Mouse (Mus musculus) lung, embryonic 14.5 days (tissue): Measurements from ENCODE around the gene Dis3. TPM values are rescaled to one million over a fixed set of nuclear protein-coding genes. Genes with fewer than 3 reads are reported as not detected.
A peak's percentile ranks its signal among the peaks of the same experiment; 100 is the strongest.

ENCODE experiments used
- ATAC-seq: fragments of 200-750 bp; cut with Nextera tagmentation; 2 replicates; pipeline ENCODE4 v1.8.0; 2017; ENCODE audit warnings: mild to moderate bottlenecking, moderate TSS enrichment, moderate library complexity; ENCODE audit not compliant: insufficient read depth
- DNase-seq: peaks from one replicate; pipeline ENCODE4 v3.0.0-alpha.2; 2015
- H3K27ac ChIP-seq: fragments of 300-500 bp; sonication (generic); 2 replicates; pipeline ENCODE4 v1.5.1; 2014; ENCODE audit warnings: low read depth, mild to moderate bottlenecking, moderate library complexity
- H3K27me3 ChIP-seq: fragments of 300-500 bp; sonication (generic); 2 replicates; pipeline ENCODE4 v1.6.1; 2014; ENCODE audit warnings: low read length, control low read depth; ENCODE audit not compliant: insufficient read depth
- H3K36me3 ChIP-seq: fragments of 300-500 bp; sonication (generic); 2 replicates; pipeline ENCODE4 v1.6.1; 2014; ENCODE audit warnings: control low read depth; ENCODE audit not compliant: insufficient read depth
- H3K4me1 ChIP-seq: fragments of 300-500 bp; sonication (generic); 2 replicates; pipeline ENCODE4 v1.6.1; 2014; ENCODE audit warnings: antibody characterized with exemption, control low read depth; ENCODE audit not compliant: insufficient read depth
- H3K4me2 ChIP-seq: fragments of 300-500 bp; sonication (generic); 2 replicates; pipeline ENCODE4 v1.6.1; 2014; ENCODE audit warnings: mild to moderate bottlenecking
- H3K4me3 ChIP-seq: fragments of 300-500 bp; sonication (generic); 2 replicates; pipeline ENCODE4 v1.5.1; 2014; ENCODE audit warnings: low read depth, low read length
- H3K9ac ChIP-seq: fragments of 300-500 bp; sonication (generic); 2 replicates; pipeline ENCODE4 v1.6.1; 2014
- H3K9me3 ChIP-seq: fragments of 300-500 bp; sonication (generic); 2 replicates; pipeline ENCODE4 v1.6.1; 2016; ENCODE audit warnings: low read depth, low read length, control low read depth
- CTCF ChIP-seq: IDR thresholded peaks from 2 replicates; pipeline ENCODE4 v1.5.1; 2016; ENCODE audit warnings: antibody characterized with exemption, low read depth
- WGBS: fragments of 180-500 bp; shearing (Covaris S2); extraction: QIAGEN DNeasy Blood & Tissue Kit; methylation state at CpG from one replicate; pipeline ENCODE4 v1.1.7; 2014; 5-methylcytosine and 5-hydroxymethylcytosine counted together
- polyA plus RNA-seq: library from polyadenylated mRNA; unstranded; fragments of >200 nt; fragmentation: Nextera tagmentation; extraction: Ambion mirVana; gene quantifications from 2 replicates; pipeline ENCODE4 v1.2.1, GENCODE M21; 2014

Gene Dis3
- polyA plus RNA-seq, 1 experiment from 2014 or later = 45.7 TPM

DNA sequence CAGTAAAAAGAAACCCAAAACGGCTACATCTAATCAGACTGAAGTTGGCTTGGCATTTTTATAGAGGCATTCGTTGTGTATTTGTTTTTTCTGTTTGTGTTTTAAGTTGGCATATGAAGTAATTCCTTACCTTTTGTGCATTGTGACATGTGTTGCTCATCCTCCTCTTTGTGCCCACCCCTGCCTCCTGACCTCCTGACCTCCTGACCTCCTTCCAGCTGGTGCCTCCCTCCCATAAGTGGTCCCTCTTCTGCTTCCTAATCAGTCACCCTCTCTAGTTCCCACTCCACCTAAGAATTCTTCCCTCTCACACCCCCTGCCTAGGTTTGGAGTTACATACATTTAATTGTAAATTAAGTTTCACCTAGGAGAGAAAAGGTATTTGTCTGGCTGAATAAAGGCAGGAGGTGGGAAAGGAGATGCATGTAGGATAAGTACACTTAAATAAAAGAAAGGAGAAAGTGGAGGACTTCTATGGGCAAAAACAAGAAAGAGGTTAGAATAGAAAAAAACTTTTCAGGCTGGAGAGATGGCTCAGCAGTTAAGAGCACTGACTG is 8.1 kb upstream of the Dis3 start:
- ATAC-seq (no peak), DNase-seq (no peak)
- Histone ChIP-seq H3K27ac (no peak overlapping the region), H3K36me3 (peaks cover 63% of the 10 kb centered on the region), H3K4me2 (no peak overlapping the region), H3K9ac (no peak overlapping the region), H3K4me3 (no peak overlapping the region), H3K4me1 (no peaks in the 10 kb centered on the region), H3K27me3 (no peaks in the 10 kb centered on the region), H3K9me3 (no peaks in the 10 kb centered on the region)
- no peak for TF ChIP-seq CTCF
- 86% methylated on average over 2 of the region's 2 CpGs for WGBS

DNA sequence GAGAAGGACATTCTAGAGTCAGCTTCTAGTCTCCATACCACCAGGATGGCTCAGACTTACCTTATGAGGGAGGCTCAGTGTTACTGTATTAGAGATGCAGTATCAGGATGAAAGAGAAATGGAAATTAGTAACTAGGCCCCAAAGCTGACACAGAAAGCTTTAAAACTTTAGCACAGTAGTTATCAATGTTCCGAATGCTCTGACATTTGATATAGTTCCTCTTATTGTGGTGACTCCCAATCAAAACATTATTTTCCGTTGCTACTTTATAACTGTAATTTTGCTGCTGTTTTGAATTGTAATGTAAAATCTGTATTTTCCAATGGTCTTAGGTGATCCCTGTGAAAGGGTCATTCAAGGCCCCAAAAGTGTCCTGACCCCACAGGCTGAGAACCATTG is 7.1 kb upstream of the Dis3 start:
- DNase-seq = no peak
- no peaks in the 10 kb centered on the region for H3K27me3 ChIP-seq
- no peaks in the 10 kb centered on the region for H3K9me3 ChIP-seq
- no peak overlapping the region for H3K9ac ChIP-seq
- no peaks in the 10 kb centered on the region for H3K4me1 ChIP-seq
- H3K36me3 ChIP-seq = peaks cover 64% of the 10 kb centered on the region
- ATAC-seq = no peak
- no peak overlapping the region for H3K27ac ChIP-seq
- WGBS = 91% methylated on average over 2 of the region's 2 CpGs
- H3K4me2 ChIP-seq = no peak overlapping the region
- no peak overlapping the region for H3K4me3 ChIP-seq
- no peak for TF ChIP-seq CTCF

DNA sequence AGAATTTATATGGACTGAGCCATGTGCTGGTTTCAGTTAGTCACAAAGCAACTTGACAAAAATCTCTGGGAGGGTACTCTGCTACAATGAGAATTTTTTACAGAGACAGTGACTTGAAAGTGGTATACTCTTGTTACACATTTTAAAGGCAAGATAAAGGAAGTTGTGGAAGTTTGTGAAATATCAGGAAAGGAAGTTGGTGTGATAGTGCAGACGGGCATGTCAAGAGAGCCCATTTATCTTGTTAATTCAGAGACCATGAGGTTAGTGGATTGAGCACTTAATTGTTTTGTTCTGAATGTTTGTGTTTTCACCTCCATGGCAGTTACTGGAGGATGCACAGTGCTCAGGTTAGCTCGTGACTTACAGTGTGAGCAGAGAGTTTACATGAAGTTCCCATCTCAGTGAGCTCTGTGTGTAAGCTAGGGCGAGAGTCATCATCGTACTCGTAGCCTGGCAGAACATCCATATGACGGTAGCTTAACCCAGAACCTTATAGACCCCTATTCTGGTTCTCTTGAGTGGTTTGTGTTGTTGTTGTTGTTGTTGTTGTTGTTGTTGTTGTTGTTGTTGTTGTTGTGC is 5.1 kb upstream of the Dis3 start:
- no peaks in the 10 kb centered on the region for H3K4me1 ChIP-seq
- H3K36me3 ChIP-seq = peaks cover 52% of the 10 kb centered on the region
- H3K4me3 ChIP-seq = no peak overlapping the region
- ATAC-seq (no peak), DNase-seq (no peak)
- TF ChIP-seq CTCF = no peak
- no peaks in the 10 kb centered on the region for H3K27me3 ChIP-seq
- 86% methylated on average over 6 of the region's 6 CpGs for whole genome bisulfite sequencing
- no peak overlapping the region for H3K27ac ChIP-seq
- H3K9me3 ChIP-seq = no peaks in the 10 kb centered on the region
- no peak overlapping the region for H3K9ac ChIP-seq
- no peak overlapping the region for H3K4me2 ChIP-seq

DNA sequence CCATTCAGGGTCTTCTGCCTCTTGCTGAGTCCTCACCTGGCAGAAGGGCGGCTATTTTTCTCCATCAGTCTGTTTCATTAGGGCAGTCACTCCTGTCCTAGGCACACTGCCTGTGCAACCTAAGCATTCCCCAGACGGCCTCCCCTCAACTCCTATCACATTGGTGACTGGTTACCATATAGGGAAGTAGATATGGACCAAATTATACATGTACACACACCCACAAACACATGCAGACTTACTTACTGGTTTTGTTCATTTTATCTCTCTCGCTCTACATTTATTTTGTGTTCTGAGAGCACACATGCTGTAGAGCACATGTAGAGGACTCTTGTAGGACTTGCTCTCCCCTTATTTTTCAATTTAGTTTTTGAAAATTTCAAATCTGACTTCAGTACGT is 3.5 kb upstream of the Dis3 start:
- Histone ChIP-seq H3K27ac (no peak overlapping the region), H3K4me1 (no peaks in the 10 kb centered on the region), H3K9me3 (no peaks in the 10 kb centered on the region), H3K4me3 (no peak overlapping the region), H3K9ac (no peak overlapping the region), H3K4me2 (no peak overlapping the region), H3K36me3 (peaks cover 42% of the 10 kb centered on the region), H3K27me3 (no peaks in the 10 kb centered on the region)
- no peak for ATAC-seq
- DNase-seq = no peak
- WGBS = 91% methylated on average over 4 of the region's 4 CpGs
- TF ChIP-seq CTCF = no peak

DNA sequence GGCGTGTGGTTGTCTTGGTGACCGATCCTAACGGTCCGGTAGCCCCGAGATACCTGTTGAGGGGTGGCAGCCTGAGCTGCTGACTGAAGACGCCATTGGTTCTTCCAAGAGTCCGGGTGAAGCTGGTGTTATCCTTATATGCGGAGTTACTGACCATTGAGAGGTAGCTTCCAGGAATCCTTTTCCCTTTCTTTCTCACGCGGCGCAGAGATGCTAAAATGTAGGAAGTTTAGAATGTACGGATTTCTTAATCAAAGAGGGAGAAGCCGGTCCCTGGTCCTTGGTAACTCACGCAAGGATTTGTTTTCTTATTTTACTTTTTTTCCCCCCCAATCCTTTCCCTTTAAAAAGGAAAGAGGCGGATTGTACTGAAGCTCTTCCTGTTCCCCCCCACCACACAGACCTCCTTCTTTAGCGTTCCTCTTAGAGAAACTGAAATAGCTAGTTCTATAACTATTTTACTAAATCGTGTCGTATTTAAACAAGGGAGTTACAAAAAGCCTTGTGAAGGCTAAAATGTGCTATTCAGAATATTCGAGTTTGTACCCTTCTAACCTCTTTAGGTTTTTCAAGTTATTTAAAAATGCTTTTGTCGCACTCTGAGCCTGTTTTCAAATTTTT is 507 bp upstream of the Dis3 start:
- H3K4me1 ChIP-seq = no peaks in the 10 kb centered on the region
- no peak overlapping the region for H3K27ac ChIP-seq
- no peak for TF ChIP-seq CTCF
- WGBS = 5% methylated on average over 20 of the region's 20 CpGs
- peak overlapping the region; percentile 30 for H3K9ac ChIP-seq
- DNase-seq = peak; percentile 33
- no peaks in the 10 kb centered on the region for H3K9me3 ChIP-seq
- ATAC-seq = 0 out of 2 replicates have a peak, but pooled peaks have one; percentile 9
- H3K36me3 ChIP-seq = peaks cover 46% of the 10 kb centered on the region
- peak overlapping the region; percentile 60 for H3K4me2 ChIP-seq
- no peaks in the 10 kb centered on the region for H3K27me3 ChIP-seq
- H3K4me3 ChIP-seq = peak overlapping the region; percentile 90

DNA sequence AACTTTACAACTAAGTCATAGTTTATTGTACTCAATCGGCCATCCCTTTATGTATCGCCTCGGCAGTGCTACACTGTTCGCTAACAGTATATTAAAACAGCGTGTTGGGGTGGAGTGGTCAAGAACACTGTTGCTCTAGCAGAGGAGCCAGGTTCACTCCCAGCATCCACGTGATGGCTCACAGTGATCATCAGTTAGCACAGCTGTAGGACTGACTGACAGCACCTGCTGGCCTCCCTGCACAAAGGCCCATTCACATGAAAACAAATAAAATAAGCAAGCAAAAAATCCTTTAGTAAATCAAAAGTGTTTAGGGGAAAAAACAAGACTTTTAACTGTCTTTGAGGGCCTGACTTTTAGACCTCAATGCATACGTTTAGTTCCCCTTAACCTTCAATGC is 10.6 kb downstream of the Dis3 start:
- WGBS = 92% methylated on average over 7 of the region's 7 CpGs
- Histone ChIP-seq H3K4me3 (no peak overlapping the region), H3K27ac (no peak overlapping the region), H3K36me3 (peaks cover 70% of the 10 kb centered on the region), H3K9me3 (no peaks in the 10 kb centered on the region), H3K4me1 (no peaks in the 10 kb centered on the region), H3K4me2 (no peak overlapping the region), H3K27me3 (no peaks in the 10 kb centered on the region), H3K9ac (no peak overlapping the region)
- no peak for TF ChIP-seq CTCF
- ATAC-seq (no peak), DNase-seq (no peak)

DNA sequence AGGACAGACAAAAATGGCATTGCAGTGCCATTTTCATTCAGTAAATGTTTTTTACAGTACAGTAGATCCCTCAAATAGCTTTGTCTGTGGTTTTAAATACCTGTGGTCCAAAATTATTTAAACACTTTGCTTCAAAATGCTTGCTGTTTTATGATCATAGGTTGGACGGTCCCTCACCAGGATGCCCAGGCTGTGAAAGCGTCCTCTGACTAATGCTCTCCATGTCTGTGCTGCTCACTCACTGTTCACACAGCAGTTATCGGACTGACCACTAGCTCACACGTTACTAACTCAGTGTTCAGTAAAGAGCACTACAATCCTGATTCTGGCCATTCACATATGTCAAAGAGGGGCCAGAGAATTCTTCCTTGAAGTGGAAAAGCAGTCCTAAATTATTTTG is 28.4 kb downstream of the Dis3 start:
- TF ChIP-seq CTCF = no peak
- H3K4me3 ChIP-seq = no peak overlapping the region
- H3K9ac ChIP-seq = no peak overlapping the region
- no peaks in the 10 kb centered on the region for H3K27me3 ChIP-seq
- peaks cover 80% of the 10 kb centered on the region for H3K36me3 ChIP-seq
- no peaks in the 10 kb centered on the region for H3K4me1 ChIP-seq
- no peaks in the 10 kb centered on the region for H3K9me3 ChIP-seq
- no peak for ATAC-seq
- H3K4me2 ChIP-seq = no peak overlapping the region
- WGBS = 81% methylated on average over 4 of the region's 4 CpGs
- no peak overlapping the region for H3K27ac ChIP-seq
- DNase-seq = no peak
